In the genomic region with DNA sequence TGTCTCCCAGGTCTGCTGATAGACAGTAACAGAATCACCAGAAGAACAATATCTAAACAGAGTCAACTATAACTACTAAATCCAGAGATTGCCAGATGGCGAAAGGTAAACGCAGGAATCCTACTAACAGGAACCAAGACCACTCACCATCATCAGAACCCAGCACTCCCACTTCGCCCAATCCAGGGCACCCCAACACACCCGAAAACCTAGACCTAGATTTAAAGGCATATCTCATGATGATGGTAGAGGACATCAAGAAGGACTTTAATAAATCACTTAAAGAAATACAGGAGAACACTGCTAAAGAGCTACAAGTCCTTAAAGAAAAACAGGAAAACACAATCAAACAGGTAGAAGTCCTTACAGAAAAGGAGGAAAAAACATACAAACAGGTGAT, we compare ENCODE assay signal across 8 mouse cellular contexts.
DNase-seq lines count a peak whose midpoint lies in the region.
"Not testable (repeated sequence)": the region's sequence is repeated elsewhere in the genome, so short reads cannot be mapped to it uniquely, and the experiment has no call there.

No protein-coding gene starts in this region.

- intact Hi-C loops in heart, postnatal 25 days (cut with DNase I); left cerebral cortex, postnatal 25 days (cut with DNase I): not testable (repeated sequence)

- peak; percentile 1 for DNase-seq in cerebellum, adult 11 months
- DNase-seq in frontal cortex, postnatal 36 days (ENCODE audit: low spot score in 2 of 2), result peak; percentile 6 to 26
- DNase-seq in heart, postnatal 25 days (ENCODE audit: low spot score), result peak; percentile 28
- DNase-seq in layer of hippocampus, adult 8-10 months (ENCODE audit: low spot score in 2 of 2), result peak; percentile 12 to 37
- DNase-seq in left cerebral cortex, postnatal 25 days (ENCODE audit: low spot score in 2 of 2), result peak; percentile 2 to 15
- DNase-seq in ovary, postnatal 36 days (ENCODE audit: low spot score), result peak; percentile 12
- DNase-seq in thymus, adult 18-20 months, result peak; percentile 6 to 14
- peak; percentile 43 to 69 for DNase-seq in urinary bladder, postnatal 4 days (ENCODE audit: low spot score in 2 of 2)

Comparison
In these comparisons a context has a peak if more than half of its experiments do, and no peak if none do; other contexts are left out.
1. Peak in every context shown above with its lines: DNase-seq.
2. DNase-seq: peak in every context shown above with its lines; median percentile 56 in urinary bladder, postnatal 4 days; 28 in heart, postnatal 25 days; 24 in layer of hippocampus, adult 8-10 months; 16 in frontal cortex, postnatal 36 days; 12 in ovary, postnatal 36 days; 10 in thymus, adult 18-20 months; 8 in left cerebral cortex, postnatal 25 days; 1 in cerebellum, adult 11 months.